Mouse (Mus musculus) NIH3T3 (cell line): ENCODE results near the gene 6820408C15Rik.

Experiments
- DNase-seq: peaks from one replicate; pipeline ENCODE4 v3.0.0-alpha.2; 2012; ENCODE audit warnings: low read depth

The 6820408C15Rik gene

DNA sequence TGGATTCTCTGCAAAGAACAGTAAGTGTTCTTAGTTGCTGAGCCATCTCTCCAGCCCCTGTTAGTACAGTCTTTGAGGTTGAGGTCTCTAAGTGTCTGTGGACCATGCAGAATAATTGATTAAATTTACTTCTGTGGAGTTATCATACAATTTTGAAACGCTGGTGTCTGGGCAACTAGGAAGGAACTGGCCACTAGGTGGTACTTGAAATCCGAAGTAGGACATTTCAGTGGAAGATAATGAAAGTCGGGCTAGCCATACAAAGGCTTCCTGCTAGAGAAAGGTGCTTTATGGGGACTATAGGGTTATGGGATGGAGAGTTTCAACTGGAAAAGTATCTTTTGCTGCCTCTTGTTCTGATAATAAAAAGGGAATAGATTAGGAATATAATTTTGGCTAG is 57.0 kb downstream of the 6820408C15Rik start:
- DNase-seq = peak; percentile 14

DNA sequence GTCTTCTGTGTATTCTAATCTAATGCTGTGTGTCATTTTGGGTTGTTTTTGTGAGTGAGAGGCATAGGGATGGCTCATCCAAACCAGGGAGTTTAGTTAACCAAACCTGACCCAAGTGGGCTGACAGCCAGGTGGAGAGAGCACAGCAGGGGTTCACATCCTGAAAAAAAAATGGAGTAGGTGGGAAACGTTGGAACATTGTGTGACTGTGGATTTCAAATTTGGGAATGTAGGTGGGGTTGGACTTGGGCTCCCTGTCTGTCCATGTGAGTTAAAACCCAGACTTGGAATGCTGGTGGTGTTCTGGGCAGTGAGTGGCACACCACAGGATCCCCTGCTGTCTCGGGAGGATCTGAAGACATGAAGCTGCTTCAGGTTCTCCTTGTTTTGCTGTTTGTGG is 61.4 kb downstream of the 6820408C15Rik start, which contains the start of gene Defb20:
Gene Defb20, plus strand, starts transcription at position 301 of the 400 bp plus-strand sequence.
- no peak for DNase-seq

DNA sequence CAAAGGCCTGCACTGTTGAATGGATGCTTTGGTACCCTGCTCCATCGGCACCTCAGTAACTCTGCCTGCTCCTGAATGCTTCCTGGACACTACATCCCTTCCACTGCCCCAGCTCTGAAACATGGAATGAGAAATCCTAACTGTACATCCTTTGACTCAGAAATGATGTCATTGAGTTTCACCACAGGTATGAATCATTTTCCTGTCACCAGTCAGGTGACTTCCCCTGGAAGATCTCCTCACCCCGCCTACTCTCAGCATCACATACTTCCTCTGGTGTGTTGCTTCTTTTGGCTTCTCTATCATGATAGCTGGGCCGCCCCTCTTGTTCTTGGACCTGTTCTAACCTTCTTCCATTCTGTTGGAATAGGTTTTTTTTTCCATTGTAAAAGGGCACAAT is 65.5 kb downstream of the 6820408C15Rik start:
- peak; percentile 57 for DNase-seq

DNA sequence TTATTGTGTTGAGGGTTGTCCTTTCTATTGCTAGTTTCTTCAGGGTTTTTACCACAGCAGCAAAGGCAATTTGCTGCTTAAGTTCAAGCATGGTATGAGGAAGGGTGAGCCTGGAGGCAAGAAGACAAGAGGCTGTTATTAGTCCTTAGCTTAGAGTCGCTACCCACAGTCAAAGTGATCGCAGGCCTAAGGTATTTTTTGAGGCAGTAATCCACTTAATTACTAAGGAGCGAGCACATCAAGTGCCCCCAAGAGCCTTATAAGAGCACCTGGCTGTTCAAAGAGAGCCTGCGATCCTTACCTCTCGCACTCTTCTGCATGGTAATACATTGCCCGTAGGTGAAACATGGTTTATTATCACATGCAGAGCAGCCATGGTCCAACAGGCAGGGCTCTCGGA is 66.3 kb downstream of the 6820408C15Rik start:
- DNase-seq = no peak

DNA sequence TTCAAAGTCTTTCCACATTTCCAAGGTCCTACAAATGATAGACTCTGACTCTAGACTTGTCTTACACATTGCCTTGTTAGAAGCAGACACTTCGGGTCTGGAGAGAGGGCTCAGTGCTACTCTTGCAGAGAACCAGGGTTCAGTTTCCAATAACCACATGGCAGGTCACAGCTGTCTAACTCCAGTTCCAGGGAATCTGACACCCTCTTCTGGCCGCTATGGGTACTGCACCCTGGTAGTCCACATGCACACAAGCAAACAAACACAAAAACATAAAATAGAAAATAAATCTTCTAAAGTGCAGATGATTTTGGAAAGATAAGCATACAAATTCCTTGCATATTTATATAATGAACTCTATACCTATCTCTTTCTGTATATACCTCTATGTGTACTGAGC is 71.6 kb downstream of the 6820408C15Rik start:
- no peak for DNase-seq

DNA sequence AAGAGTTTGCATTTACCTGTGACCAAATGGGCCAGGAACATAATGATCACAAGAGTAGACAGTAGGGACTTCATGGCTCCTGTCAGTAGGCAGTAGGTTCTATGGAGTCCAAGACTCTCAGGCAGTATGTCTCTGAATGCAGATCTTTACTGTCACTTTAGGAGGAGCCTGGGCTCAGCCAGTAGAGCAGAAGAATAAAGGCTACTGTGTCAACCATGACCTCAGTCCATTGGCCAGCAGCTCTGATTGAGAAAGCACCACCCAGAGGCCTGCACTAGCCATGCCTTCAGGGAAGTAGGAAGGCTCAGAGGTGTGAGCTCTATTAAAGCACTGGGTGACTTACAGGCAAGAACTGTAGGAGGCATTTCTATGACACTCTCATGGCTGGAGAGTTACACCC is 74.7 kb downstream of the 6820408C15Rik start, which contains the start of gene Defb22:
Gene Defb22, minus strand, starts transcription at position 101 of the 400 bp plus-strand sequence.
- no peak for DNase-seq

DNA sequence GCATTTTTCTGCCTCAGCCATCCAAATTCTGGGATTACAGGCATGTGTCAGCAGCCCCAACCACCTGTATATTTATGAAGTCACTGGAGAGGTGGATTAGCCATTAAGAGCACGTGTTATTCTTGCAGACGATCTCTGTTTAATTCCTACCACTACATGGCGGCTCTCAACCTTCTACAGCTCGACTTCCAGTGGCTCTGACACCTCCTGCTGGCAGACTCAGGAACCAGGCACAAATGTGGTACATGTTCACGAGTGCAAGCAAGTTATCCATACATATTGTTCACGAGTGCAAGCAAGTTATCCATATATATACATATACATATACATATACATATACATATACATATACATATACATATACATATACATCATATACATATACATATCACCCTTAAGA is 77.8 kb downstream of the 6820408C15Rik start:
- peak; percentile 5 for DNase-seq
